Mouse (Mus musculus): ENCODE measurements at regions not wholly inside any gene's neighbourhood (a gene's known extent, or its start where the extent isn't known, plus 50 kb on each side); places are given as distances from the start of the nearest gene placed in this dataset.
"Not testable (repeated sequence)": the region's sequence is repeated elsewhere in the genome, so short reads cannot be mapped to it uniquely, and the experiment has no call there.

GRCm38 (mm10) chrX:93070290-93070611 is 216.0 kb upstream of the Arx start:
- intact Hi-C loops (cut with DNase I) = no loop called here
- no peaks in the 10 kb centered on the region for H3K4me1 ChIP-seq (ENCODE audit: control insufficient read depth, insufficient read depth, low read length)
- no peak for DNase-seq
- no peaks in the 10 kb centered on the region for H3K36me3 ChIP-seq (ENCODE audit: control insufficient read depth, insufficient read depth, low read length)
- H3K79me2 ChIP-seq (replicated peaks; ENCODE audit: control insufficient read depth, insufficient read depth, low read length) = no peaks in the 10 kb centered on the region
- no peaks in the 10 kb centered on the region for H3K27me3 ChIP-seq (ENCODE audit: control insufficient read depth, insufficient read depth, low read length)
- no peak overlapping the region for H3K9ac ChIP-seq (ENCODE audit: low read depth, low read length)
- TF ChIP-seq CTCF (IDR thresholded peaks at IDR 0.05) (no peak), POLR2A (IDR thresholded peaks at IDR 0.05; ENCODE audit: insufficient read depth, low read depth, low read length) (no peak), EP300 (IDR thresholded peaks at IDR 0.05; ENCODE audit: insufficient read depth, low read depth, low read length) (no peak)
- WGBS = 63% methylated on average over 5 of the region's 5 CpGs
- H3K27ac ChIP-seq = no peak overlapping the region
- H3K4me3 ChIP-seq = no peak overlapping the region

- H3K27me3 ChIP-seq (ENCODE audit: control insufficient read depth, insufficient read depth, low read length) = no peaks in the 10 kb centered on the region
- H3K27ac ChIP-seq = no peak overlapping the region
- H3K4me1 ChIP-seq (ENCODE audit: control insufficient read depth, insufficient read depth, low read length) = no peaks in the 10 kb centered on the region
- intact Hi-C loops (cut with DNase I) = no loop called here
- DNase-seq = no peak
- H3K79me2 ChIP-seq (replicated peaks; ENCODE audit: control insufficient read depth, insufficient read depth, low read length) = no peaks in the 10 kb centered on the region
- H3K9ac ChIP-seq (ENCODE audit: low read depth, low read length) = no peak overlapping the region
- WGBS = 52% methylated on average over 3 of the region's 3 CpGs
- no peak overlapping the region for H3K4me3 ChIP-seq
- no peaks in the 10 kb centered on the region for H3K36me3 ChIP-seq (ENCODE audit: control insufficient read depth, insufficient read depth, low read length)
- TF ChIP-seq POLR2A (IDR thresholded peaks at IDR 0.05; ENCODE audit: insufficient read depth, low read depth, low read length) (no peak), EP300 (IDR thresholded peaks at IDR 0.05; ENCODE audit: insufficient read depth, low read depth, low read length) (no peak), CTCF (IDR thresholded peaks at IDR 0.05) (no peak)
These were observed 197.3 kb upstream of the Arx start for GRCm38 (mm10) chrX:93088976-93089375.

- intact Hi-C loops (cut with DNase I) = no loop called here
- Histone ChIP-seq H3K9ac (ENCODE audit: low read depth, low read length) (no peak overlapping the region), H3K27me3 (ENCODE audit: control insufficient read depth, insufficient read depth, low read length) (no peaks in the 10 kb centered on the region), H3K4me1 (ENCODE audit: control insufficient read depth, insufficient read depth, low read length) (no peaks in the 10 kb centered on the region), H3K79me2 (replicated peaks; ENCODE audit: control insufficient read depth, insufficient read depth, low read length) (no peaks in the 10 kb centered on the region), H3K36me3 (ENCODE audit: control insufficient read depth, insufficient read depth, low read length) (no peaks in the 10 kb centered on the region), H3K4me3 (no peak overlapping the region), H3K27ac (no peak overlapping the region)
- no peak for TF ChIP-seq CTCF (IDR thresholded peaks at IDR 0.05)
- WGBS = 65% methylated on average over 2 of the region's 2 CpGs
- no peak for DNase-seq
These were observed 188.7 kb upstream of the Arx start for GRCm38 (mm10) chrX:93097551-93097950.

GRCm38 (mm10) chrX:93107930-93108567 is 178.2 kb upstream of the Arx start:
- 68% methylated on average over 4 of the region's 4 CpGs for WGBS
- no peaks in the 10 kb centered on the region for H3K27me3 ChIP-seq (ENCODE audit: control insufficient read depth, insufficient read depth, low read length)
- H3K9ac ChIP-seq (ENCODE audit: low read depth, low read length) = no peak overlapping the region
- DNase-seq = no peak
- no peaks in the 10 kb centered on the region for H3K36me3 ChIP-seq (ENCODE audit: control insufficient read depth, insufficient read depth, low read length)
- H3K4me3 ChIP-seq = no peak overlapping the region
- no peak overlapping the region for H3K27ac ChIP-seq
- no peaks in the 10 kb centered on the region for H3K79me2 ChIP-seq (replicated peaks; ENCODE audit: control insufficient read depth, insufficient read depth, low read length)
- H3K4me1 ChIP-seq (ENCODE audit: control insufficient read depth, insufficient read depth, low read length) = no peaks in the 10 kb centered on the region
- TF ChIP-seq EP300 (IDR thresholded peaks at IDR 0.05; ENCODE audit: insufficient read depth, low read depth, low read length) (no peak), CTCF (IDR thresholded peaks at IDR 0.05) (no peak), POLR2A (IDR thresholded peaks at IDR 0.05; ENCODE audit: insufficient read depth, low read depth, low read length) (no peak)
- intact Hi-C loops (cut with DNase I) = no loop called here

- H3K9ac ChIP-seq (ENCODE audit: low read depth, low read length); intact Hi-C loops (cut with DNase I); DNase-seq; H3K4me3 ChIP-seq; H3K27ac ChIP-seq; H3K36me3 ChIP-seq (ENCODE audit: control insufficient read depth, insufficient read depth, low read length); H3K79me2 ChIP-seq (replicated peaks; ENCODE audit: control insufficient read depth, insufficient read depth, low read length); H3K4me1 ChIP-seq (ENCODE audit: control insufficient read depth, insufficient read depth, low read length); H3K27me3 ChIP-seq (ENCODE audit: control insufficient read depth, insufficient read depth, low read length): not testable (repeated sequence)
These were observed 131.9 kb upstream of the Arx start for GRCm38 (mm10) chrX:93154367-93154766.

DNA sequence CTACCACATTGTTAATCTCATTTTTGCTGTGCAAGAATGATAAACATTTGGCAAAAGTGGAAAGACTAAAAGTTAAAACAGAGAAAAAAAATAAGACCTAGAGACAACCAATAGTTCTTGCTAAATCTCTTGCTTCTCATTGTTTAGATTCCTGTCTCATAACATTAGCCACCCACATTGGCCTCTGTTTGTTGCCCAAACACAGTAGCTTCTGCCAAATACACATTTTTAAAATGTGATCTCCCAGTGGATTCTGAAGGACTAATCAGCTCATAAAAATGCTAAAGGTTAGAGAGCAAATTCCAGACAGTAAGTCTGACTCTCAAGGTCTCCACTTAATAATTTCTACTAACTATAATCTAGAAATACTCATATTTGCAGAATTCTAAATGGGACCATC is 127.1 kb upstream of the Arx start:
- Histone ChIP-seq H3K4me3 (no peak overlapping the region), H3K27ac (no peak overlapping the region), H3K79me2 (replicated peaks; ENCODE audit: control insufficient read depth, insufficient read depth, low read length) (no peaks in the 10 kb centered on the region), H3K27me3 (ENCODE audit: control insufficient read depth, insufficient read depth, low read length) (no peaks in the 10 kb centered on the region), H3K36me3 (ENCODE audit: control insufficient read depth, insufficient read depth, low read length) (no peaks in the 10 kb centered on the region), H3K9ac (ENCODE audit: low read depth, low read length) (no peak overlapping the region), H3K4me1 (ENCODE audit: control insufficient read depth, insufficient read depth, low read length) (no peaks in the 10 kb centered on the region)
- intact Hi-C loops (cut with DNase I) = no loop called here
- no peak for DNase-seq
- no peak for TF ChIP-seq CTCF (IDR thresholded peaks at IDR 0.05)
- no peak for TF ChIP-seq EP300 (IDR thresholded peaks at IDR 0.05; ENCODE audit: insufficient read depth, low read depth, low read length)
- no peak for TF ChIP-seq POLR2A (IDR thresholded peaks at IDR 0.05; ENCODE audit: insufficient read depth, low read depth, low read length)

DNA sequence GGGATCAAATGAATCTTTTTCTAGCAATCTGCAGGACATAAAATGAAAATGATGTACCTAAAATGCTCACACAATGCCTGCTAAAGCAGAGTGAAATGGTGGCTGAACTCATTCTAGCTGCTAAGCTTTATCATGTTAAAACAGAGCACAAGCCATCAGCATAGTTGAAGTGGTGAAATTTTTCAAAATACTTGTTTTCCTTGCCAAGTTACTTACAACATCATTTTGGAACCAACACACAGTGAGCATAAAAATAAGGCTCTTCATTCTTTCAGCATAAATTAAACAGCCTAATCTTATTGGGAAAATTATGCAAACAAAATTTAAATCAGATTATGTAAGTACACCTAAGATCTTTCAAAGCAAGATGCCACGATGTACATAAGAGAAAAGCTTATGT is 125.3 kb upstream of the Arx start:
- H3K27ac ChIP-seq = no peak overlapping the region

More for the DNA sequence above, 125.3 kb upstream of the Arx start:
- Histone ChIP-seq H3K4me3 (no peak overlapping the region), H3K4me1 (ENCODE audit: control insufficient read depth, insufficient read depth, low read length) (no peaks in the 10 kb centered on the region), H3K79me2 (replicated peaks; ENCODE audit: control insufficient read depth, insufficient read depth, low read length) (no peaks in the 10 kb centered on the region), H3K36me3 (ENCODE audit: control insufficient read depth, insufficient read depth, low read length) (no peaks in the 10 kb centered on the region), H3K27me3 (ENCODE audit: control insufficient read depth, insufficient read depth, low read length) (no peaks in the 10 kb centered on the region), H3K9ac (ENCODE audit: low read depth, low read length) (no peak overlapping the region)
- 54% methylated on average over 1 of the region's 1 CpGs for WGBS
- no peak for TF ChIP-seq POLR2A (IDR thresholded peaks at IDR 0.05; ENCODE audit: insufficient read depth, low read depth, low read length)
- TF ChIP-seq EP300 (IDR thresholded peaks at IDR 0.05; ENCODE audit: insufficient read depth, low read depth, low read length) = no peak
- no peak for TF ChIP-seq CTCF (IDR thresholded peaks at IDR 0.05)
- no peak for DNase-seq
- intact Hi-C loops (cut with DNase I) = no loop called here

Small RNA genes lying in the stretch of these regions (microRNA-seq; reads per million reads assigned to microRNA genes)
- gene Gm24973 = 0 reads per million in 2 experiments

Measured in heart, adult 2 months (tissue).